Mouse (Mus musculus) liver, adult 2 months (tissue): Measurements from ENCODE around the gene 6820408C15Rik.

Experiments
- CTCF ChIP-seq: fragments of 200-500 bp; IDR thresholded peaks from 2 replicates; pipeline ENCODE4 v1.5.1; 2011; ENCODE audit warnings: low read depth, low read length, control low read depth
- POLR2A ChIP-seq: fragments of 200-500 bp; IDR thresholded peaks from 2 replicates; pipeline ENCODE4 v1.6.1; 2011; ENCODE audit warnings: low read length, control low read depth; ENCODE audit not compliant: insufficient read depth; ENCODE audit errors: extremely low read depth

GRCm38 (mm10) chr2:152415287-152415686, at the start of gene 6820408C15Rik:
- TF ChIP-seq CTCF = no peak
- TF ChIP-seq POLR2A = no peak
